Mouse (Mus musculus) stomach, embryonic 14.5 days (tissue): ENCODE measurements around the gene Fgf15. TPM values are rescaled to one million over a fixed set of nuclear protein-coding genes. Genes with fewer than 3 reads are reported as not detected.
"Not testable (repeated sequence)": the region's sequence is repeated elsewhere in the genome, so short reads cannot be mapped to it uniquely, and the experiment has no call there.

Source experiments
- ATAC-seq: fragments of 200-750 bp; cut with Nextera tagmentation; 2 replicates; pipeline ENCODE4 v1.8.0; 2017; ENCODE audit warnings: low read depth, moderate TSS enrichment; ENCODE audit not compliant: insufficient number of reproducible peaks, insufficient read depth, low FRiP score
- H3K27ac ChIP-seq: fragments of 300-500 bp; sonication (generic); 2 replicates; pipeline ENCODE4 v1.5.1; 2014; ENCODE audit warnings: mild to moderate bottlenecking, low read length, moderate library complexity, mixed read lengths
- H3K27me3 ChIP-seq: fragments of 300-500 bp; sonication (generic); 2 replicates; pipeline ENCODE4 v1.6.1; 2014; ENCODE audit warnings: low read length, control low read depth, mixed read lengths; ENCODE audit not compliant: control insufficient read depth, insufficient read depth
- H3K36me3 ChIP-seq: fragments of 300-500 bp; sonication (generic); 2 replicates; pipeline ENCODE4 v1.6.1; 2014; ENCODE audit warnings: mild to moderate bottlenecking, control low read depth, low read length, moderate library complexity, mixed read lengths; ENCODE audit not compliant: control insufficient read depth, insufficient read depth
- H3K4me1 ChIP-seq: fragments of 300-500 bp; sonication (generic); 2 replicates; pipeline ENCODE4 v1.6.1; 2014; ENCODE audit warnings: low read length, control low read depth, mixed read lengths; ENCODE audit not compliant: control insufficient read depth, insufficient read depth
- H3K4me2 ChIP-seq: fragments of 300-500 bp; sonication (generic); replicated peaks from 2 replicates; pipeline ENCODE4 v1.6.1; 2014; ENCODE audit warnings: low read depth, low read length, control low read depth
- H3K4me3 ChIP-seq: fragments of 300-500 bp; sonication (generic); 2 replicates; pipeline ENCODE4 v1.5.1; 2014; ENCODE audit warnings: low read depth, low read length, control low read depth
- H3K9ac ChIP-seq: fragments of 300-500 bp; sonication (generic); replicated peaks from 2 replicates; pipeline ENCODE4 v1.6.1; 2014; ENCODE audit warnings: low read depth, mild to moderate bottlenecking, control low read depth, low read length, moderate library complexity, mixed read lengths
- H3K9me3 ChIP-seq: fragments of 300-500 bp; sonication (generic); 2 replicates; pipeline ENCODE4 v1.6.1; 2016; ENCODE audit warnings: low read depth, low read length, control low read depth; ENCODE audit not compliant: control insufficient read depth
- WGBS: fragments of 180-500 bp; shearing (Covaris S2); extraction: QIAGEN DNeasy Blood & Tissue Kit; methylation state at CpG from one replicate; pipeline ENCODE4 v1.1.7; 2014; 5-methylcytosine and 5-hydroxymethylcytosine counted together
- polyA plus RNA-seq: library from polyadenylated mRNA; unstranded; fragments of >200 nt; fragmentation: Nextera tagmentation; extraction: Ambion mirVana; gene quantifications from 2 replicates; pipeline ENCODE4 v1.2.1, GENCODE M21; 2014

Gene Fgf15
- polyA plus RNA-seq, 1 experiment from 2014 or later, result not detected

DNA sequence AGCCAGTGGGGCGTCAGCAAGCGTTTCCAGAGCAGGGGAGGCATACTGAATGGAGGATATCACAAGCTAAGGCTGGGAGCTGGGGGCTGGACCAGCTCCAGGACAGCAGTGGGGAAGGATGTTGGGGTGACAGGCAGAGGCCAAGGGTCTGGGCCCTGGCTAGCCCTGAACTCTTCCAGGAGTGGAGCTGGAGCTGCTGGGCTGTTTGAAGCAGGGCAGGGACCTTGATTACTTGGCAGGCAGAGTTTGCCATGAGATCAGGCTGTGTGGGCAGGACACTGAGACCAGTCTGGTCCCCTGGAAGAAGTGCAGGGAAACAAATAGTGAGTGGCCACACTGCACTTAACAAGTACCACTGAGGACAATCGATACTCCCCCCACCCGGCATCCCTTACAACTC lies 22.1 kb upstream of the Fgf15 start:
- Histone ChIP-seq H3K9ac (no peak overlapping the region), H3K27me3 (no peaks in the 10 kb centered on the region), H3K4me1 (no peaks in the 10 kb centered on the region), H3K36me3 (no peaks in the 10 kb centered on the region), H3K27ac (no peak overlapping the region), H3K4me3 (no peak overlapping the region), H3K9me3 (no peaks in the 10 kb centered on the region), H3K4me2 (no peak overlapping the region)
- WGBS, result 62% methylated on average over 4 of the region's 4 CpGs
- ATAC-seq, result no peak

GRCm38 (mm10) chr7:144878401-144878800 lies 17.9 kb upstream of the Fgf15 start:
- Histone ChIP-seq H3K27ac (no peak overlapping the region), H3K27me3 (no peaks in the 10 kb centered on the region), H3K9me3 (no peaks in the 10 kb centered on the region), H3K4me2 (no peak overlapping the region), H3K4me1 (peaks cover 3% of the 10 kb centered on the region; the same call in 1 of the 2 replicates), H3K4me3 (no peak overlapping the region), H3K9ac (no peak overlapping the region), H3K36me3 (no peaks in the 10 kb centered on the region)
- no peak for ATAC-seq
- 100% methylated on average over 1 of the region's 1 CpGs for WGBS

DNA sequence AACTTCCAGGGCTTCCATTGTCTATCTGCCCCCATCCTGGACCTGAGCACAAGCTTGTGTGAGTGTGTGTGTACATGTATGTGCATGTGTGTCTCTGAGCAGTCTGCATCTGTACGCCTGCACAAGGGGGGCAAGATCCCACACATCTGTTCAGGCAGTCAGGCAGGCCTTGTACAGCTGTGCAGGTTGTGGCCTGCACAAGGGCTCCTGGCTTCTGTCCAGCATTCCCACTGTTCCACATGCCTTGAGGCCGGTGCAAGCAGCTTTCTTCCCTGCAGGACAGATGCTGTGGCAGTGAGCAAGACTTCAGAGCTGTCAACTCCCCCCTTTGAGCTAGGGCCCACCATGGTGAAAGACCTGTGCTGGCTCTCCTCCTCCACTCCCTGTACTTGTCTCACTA lies 13.2 kb upstream of the Fgf15 start:
- ATAC-seq, result peak; percentile 49; the same call in 1 of the 2 replicates
- Histone ChIP-seq H3K27ac (no peak overlapping the region), H3K9ac (no peak overlapping the region), H3K4me1 (peaks cover 3% of the 10 kb centered on the region; the same call in 1 of the 2 replicates), H3K9me3 (no peaks in the 10 kb centered on the region; the same call in 1 of the 2 replicates), H3K27me3 (no peaks in the 10 kb centered on the region), H3K4me3 (no peak overlapping the region), H3K36me3 (no peaks in the 10 kb centered on the region), H3K4me2 (no peak overlapping the region)
- 15% methylated on average over 2 of the region's 2 CpGs for WGBS

- Histone ChIP-seq H3K9me3 (no peaks in the 10 kb centered on the region; the same call in 1 of the 2 replicates), H3K9ac (no peak overlapping the region), H3K36me3 (no peaks in the 10 kb centered on the region), H3K4me2 (no peak overlapping the region), H3K4me1 (peaks cover 3% of the 10 kb centered on the region; the same call in 1 of the 2 replicates), H3K27me3 (no peaks in the 10 kb centered on the region), H3K4me3 (no peak overlapping the region), H3K27ac (no peak overlapping the region)
- no peak for ATAC-seq
- 85% methylated on average over 2 of the region's 2 CpGs for WGBS
Measured at GRCm38 (mm10) chr7:144887672-144888071, 8.7 kb upstream of the Fgf15 start.

DNA sequence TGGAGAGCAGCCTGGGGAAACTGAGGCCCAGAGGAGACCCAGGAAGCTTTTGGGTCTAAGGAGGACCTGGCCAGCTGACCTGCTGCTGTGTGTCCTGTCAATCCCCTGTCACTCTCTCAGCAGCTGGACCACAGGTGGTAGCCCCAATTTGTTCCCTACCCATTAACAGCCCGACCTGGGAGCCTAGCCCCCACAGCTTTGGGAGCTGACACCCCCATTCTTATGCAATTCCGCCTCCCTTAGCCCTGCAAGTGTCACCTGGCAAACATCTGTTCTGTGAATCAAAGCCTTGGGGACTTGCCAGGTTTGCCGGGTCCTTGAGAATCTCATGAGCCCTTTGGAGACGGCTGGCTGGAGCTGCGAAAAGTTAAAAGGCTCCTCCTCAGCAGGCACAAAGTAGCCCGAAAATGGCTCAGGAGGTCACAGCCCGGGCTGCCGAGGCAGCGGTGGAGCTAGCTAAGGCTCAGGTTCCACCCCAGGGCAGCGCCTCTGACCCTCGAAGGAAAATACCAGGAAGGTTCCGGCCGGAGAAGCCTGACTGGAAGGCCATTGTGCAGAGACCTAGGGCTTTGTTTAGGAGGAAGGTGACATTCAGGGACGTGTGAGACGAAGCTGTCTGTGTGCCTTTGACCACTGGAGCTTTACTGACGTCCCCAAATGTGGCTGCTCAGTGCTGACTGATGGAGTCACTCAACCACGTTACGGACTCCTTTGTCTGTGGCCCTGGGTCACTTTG lies 7.6 kb upstream of the Fgf15 start:
- no peak overlapping the region for H3K27ac ChIP-seq
- H3K36me3 ChIP-seq, result no peaks in the 10 kb centered on the region
- H3K4me2 ChIP-seq, result no peak overlapping the region
- H3K9ac ChIP-seq, result no peak overlapping the region
- H3K4me1 ChIP-seq, result no peaks in the 10 kb centered on the region
- no peaks in the 10 kb centered on the region for H3K27me3 ChIP-seq
- no peak overlapping the region for H3K4me3 ChIP-seq
- 11% methylated on average over 18 of the region's 18 CpGs for WGBS
- ATAC-seq, result no peak
- no peaks in the 10 kb centered on the region; the same call in 1 of the 2 replicates for H3K9me3 ChIP-seq

GRCm38 (mm10) chr7:144890661-144891060 lies 5.7 kb upstream of the Fgf15 start:
- not testable (repeated sequence) for ATAC-seq, H3K9ac ChIP-seq, H3K4me2 ChIP-seq, H3K4me1 ChIP-seq, H3K4me3 ChIP-seq, H3K36me3 ChIP-seq, H3K27ac ChIP-seq, H3K9me3 ChIP-seq
- WGBS, result 86% methylated on average over 1 of the region's 1 CpGs
- H3K27me3 ChIP-seq, result peaks cover 10% of the 10 kb centered on the region

DNA sequence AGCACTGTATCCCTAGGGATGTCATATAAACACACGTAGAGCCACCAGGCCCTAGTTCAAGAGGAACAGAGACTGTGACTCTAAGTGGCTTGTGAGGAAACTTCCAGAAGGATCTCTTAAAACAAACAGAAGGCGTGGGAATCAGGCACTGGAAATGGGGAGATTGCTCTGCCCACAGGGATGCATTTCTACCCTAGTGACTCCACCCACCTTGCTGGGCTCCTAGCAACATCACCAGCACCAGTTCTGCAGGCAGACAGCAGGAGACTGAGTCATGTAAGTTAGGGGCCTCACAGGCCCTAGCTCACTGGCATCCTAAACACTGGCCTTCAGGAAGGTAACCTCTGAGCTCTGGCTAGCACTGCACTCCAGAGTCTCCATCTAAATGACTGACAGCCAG lies 4.5 kb upstream of the Fgf15 start:
- peaks cover 13% of the 10 kb centered on the region; the same call in 1 of the 2 replicates for H3K4me1 ChIP-seq
- H3K27ac ChIP-seq, result no peak overlapping the region
- no peaks in the 10 kb centered on the region; the same call in 1 of the 2 replicates for H3K9me3 ChIP-seq
- WGBS, result 73% methylated on average over 2 of the region's 2 CpGs
- H3K4me2 ChIP-seq, result no peak overlapping the region
- no peak overlapping the region for H3K4me3 ChIP-seq
- H3K36me3 ChIP-seq, result no peaks in the 10 kb centered on the region
- ATAC-seq, result no peak
- H3K27me3 ChIP-seq, result peaks cover 21% of the 10 kb centered on the region
- no peak overlapping the region for H3K9ac ChIP-seq

DNA sequence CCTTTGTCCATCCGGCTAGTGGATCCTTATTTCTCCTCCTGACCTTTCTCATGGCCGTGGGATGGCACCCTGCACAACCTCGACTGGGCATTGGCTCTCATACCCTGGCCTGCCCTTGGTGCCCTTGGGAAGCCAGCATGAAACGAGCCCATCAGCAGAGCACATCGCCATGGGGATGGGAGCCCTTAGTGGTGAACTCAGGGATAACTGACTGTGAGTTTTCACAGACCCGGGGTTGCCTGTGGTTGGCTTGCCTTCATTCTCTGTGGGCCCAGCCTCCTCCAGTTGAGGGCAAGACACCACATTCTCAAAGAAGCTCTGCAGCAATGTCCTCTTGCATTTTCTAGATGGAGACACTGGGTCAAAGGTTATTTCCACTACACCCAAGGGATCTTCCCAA lies 4.0 kb upstream of the Fgf15 start:
- Histone ChIP-seq H3K9ac (no peak overlapping the region), H3K27me3 (peaks cover 26% of the 10 kb centered on the region), H3K4me3 (no peak overlapping the region), H3K9me3 (no peaks in the 10 kb centered on the region; the same call in 1 of the 2 replicates), H3K36me3 (no peaks in the 10 kb centered on the region), H3K4me2 (no peak overlapping the region), H3K4me1 (peaks cover 17% of the 10 kb centered on the region; the same call in 1 of the 2 replicates), H3K27ac (no peak overlapping the region)
- no peak for ATAC-seq
- WGBS, result 59% methylated on average over 6 of the region's 6 CpGs
